ENCODE assay signal across 21 mouse cellular contexts in the genomic region with DNA sequence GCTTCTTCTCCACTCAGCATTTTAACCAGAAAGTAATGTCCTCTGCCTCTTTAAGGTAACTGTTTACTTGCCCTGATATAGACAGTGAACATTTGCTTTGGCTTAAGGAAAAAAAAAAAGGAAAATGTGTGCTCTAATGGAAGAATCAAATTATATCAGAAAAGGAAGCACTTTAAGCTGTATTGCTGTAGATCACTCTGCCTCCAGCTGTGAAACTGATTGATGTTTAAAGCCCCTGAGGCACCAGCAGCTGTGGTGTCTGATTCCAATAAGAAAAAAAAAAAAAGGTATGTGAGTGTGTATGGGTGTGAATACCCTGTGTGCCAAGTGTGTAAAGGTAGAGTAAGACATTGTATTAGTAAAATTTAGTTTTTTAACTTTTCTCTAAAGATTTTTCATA.
A peak's percentile ranks its signal among the peaks of the same experiment; 100 is the strongest.
DNase-seq lines count a peak whose midpoint lies in the region; ATAC-seq lines count a peak whose summit lies in the region.
"Had no signal": no experiment of that assay in that cellular context is flagged by ENCODE, and none has a peak within 500 bp of the region (broad histone marks: within the 10 kb centered on the region; RNA-seq: fewer than 3 reads in every experiment).

No protein-coding gene starts in this region.

- H3K4me2 ChIP-seq in embryonic facial prominence, embryonic 11.5 days (ENCODE audit: low read depth, low read length) = no peak overlapping the region
- no peak overlapping the region for H3K4me2 ChIP-seq in midbrain, embryonic 11.5 days
- no peak overlapping the region for H3K4me2 ChIP-seq in embryonic facial prominence, embryonic 14.5 days (ENCODE audit: low read depth, low read length)
- H3K4me2 ChIP-seq: heart, embryonic 12.5 days; liver, embryonic 12.5 days had no signal

- H3K36me3 ChIP-seq in embryonic facial prominence, embryonic 11.5 days (replicated peaks; ENCODE audit: control insufficient read depth, insufficient read depth, low read depth, low read length) = no peaks in the 10 kb centered on the region
- no peaks in the 10 kb centered on the region for H3K36me3 ChIP-seq in embryonic facial prominence, embryonic 10.5 days (replicated peaks)
- no peaks in the 10 kb centered on the region for H3K36me3 ChIP-seq in midbrain, embryonic 11.5 days (ENCODE audit: control insufficient read depth, insufficient read depth, low read length)
- no peaks in the 10 kb centered on the region for H3K36me3 ChIP-seq in midbrain, embryonic 10.5 days
- H3K36me3 ChIP-seq in embryonic facial prominence, embryonic 14.5 days (ENCODE audit: control insufficient read depth, insufficient read depth, low read length) = no peaks in the 10 kb centered on the region
- H3K36me3 ChIP-seq: G1E; heart, embryonic 12.5 days; liver, embryonic 12.5 days had no signal

- no peaks in the 10 kb centered on the region for H3K4me1 ChIP-seq in embryonic facial prominence, embryonic 11.5 days (ENCODE audit: control insufficient read depth, insufficient read depth, low read length)
- H3K4me1 ChIP-seq in embryonic facial prominence, embryonic 10.5 days = no peaks in the 10 kb centered on the region
- no peaks in the 10 kb centered on the region for H3K4me1 ChIP-seq in midbrain, embryonic 11.5 days (ENCODE audit: control insufficient read depth, insufficient read depth, low read length)
- H3K4me1 ChIP-seq in midbrain, embryonic 10.5 days = no peaks in the 10 kb centered on the region
- H3K4me1 ChIP-seq in embryonic facial prominence, embryonic 14.5 days (ENCODE audit: control insufficient read depth, insufficient read depth, low read length) = no peaks in the 10 kb centered on the region
- H3K4me1 ChIP-seq: heart, embryonic 12.5 days; liver, embryonic 12.5 days; megakaryocyte, embryonic 14.5 days had no signal

- no peak overlapping the region for H3K27ac ChIP-seq in embryonic facial prominence, embryonic 11.5 days (replicated peaks; ENCODE audit: low read depth, low read length)
- no peak overlapping the region for H3K27ac ChIP-seq in embryonic facial prominence, embryonic 10.5 days (replicated peaks)
- H3K27ac ChIP-seq in midbrain, embryonic 11.5 days (ENCODE audit: low read depth, low read length) = no peak overlapping the region
- no peak overlapping the region for H3K27ac ChIP-seq in midbrain, embryonic 10.5 days (replicated peaks)
- no peak overlapping the region for H3K27ac ChIP-seq in embryonic facial prominence, embryonic 14.5 days (replicated peaks; ENCODE audit: low read depth, low read length)
- H3K27ac ChIP-seq: kidney, postnatal 0 days; liver, embryonic 12.5 days had no signal

- peak; percentile 19 for DNase-seq in embryonic facial prominence, embryonic 11.5 days (ENCODE audit: low spot score)
- no peak for DNase-seq in embryonic facial prominence, embryonic 10.5 days (ENCODE audit: low spot score)
- no peak for DNase-seq in midbrain, embryonic 11.5 days (ENCODE audit: low spot score, missing footprints)
- DNase-seq in midbrain, embryonic 10.5 days (ENCODE audit: low spot score) = no peak
- peak; percentile 5 for DNase-seq in ZHBTc4 (ENCODE audit: low read depth, low spot score)
- DNase-seq in embryonic facial prominence, embryonic 14.5 days (ENCODE audit: low spot score) = peak; percentile 0
- no peak for DNase-seq in B cell, adult 2 months
- DNase-seq in cerebellum, adult 8-10 months = no peak
- DNase-seq: cerebellum, adult 9-11 months; heart, postnatal 14 days; kidney, adult 11 months; lung, adult 2 months; right cerebral cortex, adult 18-20 months had no signal

- no peaks in the 10 kb centered on the region for H3K9me3 ChIP-seq in embryonic facial prominence, embryonic 11.5 days (replicated peaks; ENCODE audit: control insufficient read depth, low read length)
- H3K9me3 ChIP-seq in embryonic facial prominence, embryonic 10.5 days = no peaks in the 10 kb centered on the region
- H3K9me3 ChIP-seq in midbrain, embryonic 11.5 days (ENCODE audit: control insufficient read depth, low read length) = no peaks in the 10 kb centered on the region
- no peaks in the 10 kb centered on the region for H3K9me3 ChIP-seq in midbrain, embryonic 10.5 days (replicated peaks)
- no peaks in the 10 kb centered on the region for H3K9me3 ChIP-seq in embryonic facial prominence, embryonic 14.5 days (ENCODE audit: control insufficient read depth, low read length)
- H3K9me3 ChIP-seq: G1E; heart, embryonic 12.5 days; liver, embryonic 12.5 days had no signal

- no peak overlapping the region for H3K9ac ChIP-seq in embryonic facial prominence, embryonic 11.5 days (replicated peaks; ENCODE audit: low read length)
- no peak overlapping the region for H3K9ac ChIP-seq in midbrain, embryonic 11.5 days (ENCODE audit: low read length)
- H3K9ac ChIP-seq in embryonic facial prominence, embryonic 14.5 days (ENCODE audit: low read depth, low read length) = no peak overlapping the region
- H3K9ac ChIP-seq: heart, embryonic 12.5 days; liver, embryonic 12.5 days had no signal

- H3K27me3 ChIP-seq in embryonic facial prominence, embryonic 11.5 days (ENCODE audit: control insufficient read depth, insufficient read depth, low read length) = no peaks in the 10 kb centered on the region
- H3K27me3 ChIP-seq in embryonic facial prominence, embryonic 10.5 days (replicated peaks; ENCODE audit: low read depth, poor library complexity, severe bottlenecking) = no peaks in the 10 kb centered on the region
- H3K27me3 ChIP-seq in midbrain, embryonic 11.5 days (ENCODE audit: control insufficient read depth, insufficient read depth, low read length) = no peaks in the 10 kb centered on the region
- H3K27me3 ChIP-seq in midbrain, embryonic 10.5 days (ENCODE audit: low read depth, poor library complexity, severe bottlenecking) = no peaks in the 10 kb centered on the region
- no peaks in the 10 kb centered on the region for H3K27me3 ChIP-seq in embryonic facial prominence, embryonic 14.5 days (replicated peaks; ENCODE audit: control insufficient read depth, insufficient read depth, low read length)
- H3K27me3 ChIP-seq: heart, embryonic 12.5 days; liver, embryonic 12.5 days; megakaryocyte, embryonic 14.5 days had no signal

- ATAC-seq in embryonic facial prominence, embryonic 11.5 days (replicated peaks; ENCODE audit: insufficient number of reproducible peaks, low FRiP score, low TSS enrichment, low read depth) = no peak
- 0 out of 2 replicates have a peak, but pooled peaks have one; percentile 42 for ATAC-seq in midbrain, embryonic 11.5 days (ENCODE audit: low FRiP score)
- no peak for ATAC-seq in embryonic facial prominence, embryonic 14.5 days (ENCODE audit: low read depth)
- ATAC-seq: CD4-positive, CD25-positive, alpha-beta regulatory T cell, adult 4 months; hindbrain, embryonic 16.5 days; liver, embryonic 12.5 days had no signal

- H3K4me3 ChIP-seq in embryonic facial prominence, embryonic 11.5 days (ENCODE audit: low read depth, low read length) = no peak overlapping the region
- no peak overlapping the region for H3K4me3 ChIP-seq in embryonic facial prominence, embryonic 10.5 days
- H3K4me3 ChIP-seq in midbrain, embryonic 11.5 days (ENCODE audit: low read depth, low read length) = no peak overlapping the region
- no peak overlapping the region for H3K4me3 ChIP-seq in midbrain, embryonic 10.5 days
- no peak overlapping the region for H3K4me3 ChIP-seq in embryonic facial prominence, embryonic 14.5 days (ENCODE audit: low read depth, low read length)
- H3K4me3 ChIP-seq: erythroblast, embryonic 14.5 days; heart, embryonic 12.5 days; liver, embryonic 12.5 days; megakaryocyte, embryonic 14.5 days had no signal

Comparison
In these comparisons a context has a peak if more than half of its experiments do, and no peak if none do; other contexts are left out.
1. DNase-seq: peak in embryonic facial prominence, embryonic 11.5 days (single experiment), ZHBTc4 (single experiment) and embryonic facial prominence, embryonic 14.5 days (single experiment); none in embryonic facial prominence, embryonic 10.5 days (single experiment), midbrain, embryonic 11.5 days (single experiment), midbrain, embryonic 10.5 days (single experiment), B cell, adult 2 months (0 of 2) and cerebellum, adult 8-10 months (single experiment).